Mouse (Mus musculus) ES-E14 (cell line): ENCODE data around the gene AI467606.

ENCODE experiments used
- MAFK ChIP-seq: IDR thresholded peaks from 2 replicates; pipeline ENCODE4 v1.6.1; 2014; ENCODE audit warnings: mild to moderate bottlenecking, low read depth, low read length, inconsistent platforms; ENCODE audit not compliant: insufficient read depth
- ZC3H11A ChIP-seq: IDR thresholded peaks from 2 replicates; pipeline ENCODE4 v1.6.1; 2012; ENCODE audit warnings: low read depth, mild to moderate bottlenecking, inconsistent platforms, low read length, borderline replicate concordance

DNA sequence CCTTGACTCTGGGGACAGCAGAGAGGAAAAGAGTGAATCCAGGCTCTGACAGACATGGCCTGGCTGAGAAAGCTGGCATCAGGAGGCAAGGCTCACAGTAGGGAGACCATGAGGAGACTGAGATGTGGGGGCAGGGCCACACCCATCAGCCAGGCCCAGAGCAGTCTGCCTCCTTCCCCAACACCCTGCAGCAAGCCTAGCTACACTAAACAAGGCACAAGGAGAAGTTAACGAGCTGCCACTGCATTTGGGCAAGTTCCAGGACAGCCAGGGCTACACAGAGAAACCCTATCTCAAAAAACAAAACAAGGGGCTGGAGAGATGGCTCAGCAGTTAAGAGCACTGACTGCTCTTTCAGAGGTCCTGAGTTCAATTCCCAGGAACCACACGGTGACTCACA is 51.1 kb downstream of the AI467606 start:
- TF ChIP-seq MAFK (no peak), ZC3H11A (no peak)
